In the genomic region with DNA sequence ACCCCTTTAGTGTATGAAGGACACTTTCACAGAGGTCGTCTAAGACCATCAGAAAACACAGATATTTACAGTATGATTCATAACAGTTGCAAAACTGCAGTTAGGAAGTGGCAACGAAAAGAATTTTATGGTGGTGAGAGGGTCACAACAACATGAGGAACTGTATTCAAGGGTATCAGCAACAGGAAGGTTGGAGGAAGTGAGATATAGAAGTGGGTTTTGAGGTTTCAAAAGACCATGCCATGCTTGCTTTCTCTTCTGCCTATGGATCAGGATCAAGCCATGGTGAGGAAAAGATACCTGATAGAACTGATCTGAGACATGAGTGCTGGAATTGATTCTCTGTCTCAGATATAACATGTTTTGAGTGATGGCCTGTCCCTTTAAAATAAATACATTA, we compare ENCODE assay signal across 15 mouse cellular contexts. TPM values are rescaled to one million over a fixed set of nuclear protein-coding genes. Genes with fewer than 3 reads are reported as not detected.
DNase-seq lines count a peak whose midpoint lies in the region; ATAC-seq and TF ChIP-seq lines count a peak whose summit lies in the region.
"Had no signal": no experiment of that assay in that cellular context is flagged by ENCODE, and none has a peak within 500 bp of the region (broad histone marks: within the 10 kb centered on the region; RNA-seq: fewer than 3 reads in every experiment).

No protein-coding gene starts in this region.

- no peaks in the 10 kb centered on the region for H3K27me3 ChIP-seq in kidney, adult 2 months (replicated peaks; ENCODE audit: control insufficient read depth, insufficient read depth, low read length)
- H3K27me3 ChIP-seq: embryonic facial prominence, embryonic 12.5 days; hindbrain, embryonic 12.5 days; limb, embryonic 15.5 days had no signal

- no peak for TF ChIP-seq CTCF in kidney, adult 2 months (conservative IDR thresholded peaks at IDR 0.05; ENCODE audit: insufficient read depth, insufficient read length, low read depth, low read length)
- TF ChIP-seq CTCF in left cerebral cortex, adult 2 months (IDR thresholded peaks at IDR 0.05): no peak

- peak; percentile 48; the same call in 1 of the 2 replicates for ATAC-seq in megakaryocyte-erythroid progenitor cell, adult 5-6 weeks (replicated peaks; ENCODE audit: low FRiP score, low TSS enrichment, poor library complexity, severe bottlenecking)
- ATAC-seq: forebrain, embryonic 16.5 days; inflammation-experienced regulatory T-cells, adult 6 months; midbrain, embryonic 16.5 days had no signal

- no peaks in the 10 kb centered on the region for H3K36me3 ChIP-seq in kidney, adult 2 months (ENCODE audit: control insufficient read depth, insufficient read depth, low read length)
- H3K36me3 ChIP-seq: embryonic facial prominence, embryonic 12.5 days; hindbrain, embryonic 12.5 days; limb, embryonic 15.5 days had no signal

- intact Hi-C loops in left cerebral cortex, adult 2 months (cut with DNase I): no loop called here

- peak; percentile 25 for DNase-seq in kidney, adult 2 months
- DNase-seq in kidney, postnatal 36 days: no peak
- peak; percentile 99 for DNase-seq in 416B (ENCODE audit: low read depth)
- peak; percentile 71 for DNase-seq in c-Kit-positive CD71-negative TER-119-negative erythroid progenitor cells, embryonic 14.5 days (ENCODE audit: low read depth)
- DNase-seq in gastrocnemius, adult 18-20 months (ENCODE audit: low spot score): no peak
- DNase-seq in left cerebral cortex, adult 2 months (ENCODE audit: extremely low spot score in 1 of 2, low spot score in 2 of 2): no peak

- no peak overlapping the region for H3K4me3 ChIP-seq in kidney, adult 2 months (ENCODE audit: insufficient read depth, low read depth, low read length)
- no peak overlapping the region for H3K4me3 ChIP-seq in left cerebral cortex, adult 2 months
- H3K4me3 ChIP-seq: embryonic facial prominence, embryonic 12.5 days; hindbrain, embryonic 12.5 days; limb, embryonic 15.5 days had no signal

- TF ChIP-seq POLR2A in kidney, adult 2 months (IDR thresholded peaks at IDR 0.05; ENCODE audit: low read depth, low read length): no peak

- WGBS in kidney, adult 2 months: 69% methylated on average over 2 of the region's 2 CpGs

- no peak overlapping the region for H3K27ac ChIP-seq in kidney, adult 2 months (ENCODE audit: insufficient read depth, low read depth, low read length)
- H3K27ac ChIP-seq in left cerebral cortex, adult 2 months: no peak overlapping the region
- H3K27ac ChIP-seq: embryonic facial prominence, embryonic 12.5 days; hindbrain, embryonic 12.5 days; limb, embryonic 15.5 days had no signal

- H3K4me1 ChIP-seq in kidney, adult 2 months (ENCODE audit: control insufficient read depth, insufficient read depth, low read length): no peaks in the 10 kb centered on the region
- H3K4me1 ChIP-seq: embryonic facial prominence, embryonic 12.5 days; hindbrain, embryonic 12.5 days; limb, embryonic 15.5 days had no signal

RNA-seq across cellular contexts. Expression of a gene that starts 1.7 kb away (rescaled TPM):
- polyA plus RNA-seq in kidney, adult 2 months (2012; rRNA removed): 0.26 and 0.33 TPM in 2 replicates
- total RNA-seq in megakaryocyte-erythroid progenitor cell, adult 5-6 weeks (2014; fragmentation: Nextera tagmentation): 0.28 TPM in 1 of 2 replicates, not detected in the other
- 0.94 and 1.0 TPM in 2 replicates for total RNA-seq in megakaryocyte-erythroid progenitor cell, adult 5-6 weeks (2017)
- under 1 TPM; 0.09 to 0.31 TPM for total RNA-seq in gastrocnemius, adult 18-20 months (2021)
- total RNA-seq in left cerebral cortex, adult 2 months (2021): under 1 TPM in 1 of 2 experiments, not detected in 1; 0.14 TPM
- total RNA-seq: layer of hippocampus, postnatal 25 days had no signal
- polyA plus RNA-seq: embryonic facial prominence, embryonic 12.5 days; forebrain, embryonic 16.5 days; heart, embryonic 14.5 days; hindbrain, embryonic 12.5 days; limb, embryonic 15.5 days; midbrain, embryonic 16.5 days had no signal

RNA-seq across cellular contexts. Expression of a gene that starts 27.9 kb away (rescaled TPM):
- 362 and 389 TPM in 2 replicates for polyA plus RNA-seq in kidney, adult 2 months (2012; rRNA removed)
- 28.7 and 36.3 TPM in 2 replicates for total RNA-seq in megakaryocyte-erythroid progenitor cell, adult 5-6 weeks (2014; fragmentation: Nextera tagmentation)
- 27.0 and 30.0 TPM in 2 replicates for total RNA-seq in megakaryocyte-erythroid progenitor cell, adult 5-6 weeks (2017)
- total RNA-seq in gastrocnemius, adult 18-20 months (2021): 10 to 100 TPM; 47.2 to 51.1 TPM
- total RNA-seq in left cerebral cortex, adult 2 months (2021): 10 to 100 TPM; 47.7 to 49.6 TPM

RNA-seq across cellular contexts. Expression of a gene that starts 33.3 kb away (rescaled TPM):
- polyA plus RNA-seq in kidney, adult 2 months (2012; rRNA removed): 3.6 and 4.4 TPM in 2 replicates
- total RNA-seq in megakaryocyte-erythroid progenitor cell, adult 5-6 weeks (2014; fragmentation: Nextera tagmentation): 5.1 and 8.0 TPM in 2 replicates
- total RNA-seq in megakaryocyte-erythroid progenitor cell, adult 5-6 weeks (2017): 2.5 and 8.3 TPM in 2 replicates
- total RNA-seq in gastrocnemius, adult 18-20 months (2021): 1 to 10 TPM; 1.4 TPM
- total RNA-seq in left cerebral cortex, adult 2 months (2021): 1 to 10 TPM; 7.8 to 9.3 TPM

RNA-seq across cellular contexts. Expression of a gene that starts 36.5 kb away (rescaled TPM):
- polyA plus RNA-seq in kidney, adult 2 months (2012; rRNA removed): 28.5 and 35.1 TPM in 2 replicates
- total RNA-seq in megakaryocyte-erythroid progenitor cell, adult 5-6 weeks (2014; fragmentation: Nextera tagmentation): 113 and 199 TPM in 2 replicates
- total RNA-seq in megakaryocyte-erythroid progenitor cell, adult 5-6 weeks (2017): 46.5 and 50.8 TPM in 2 replicates
- total RNA-seq in gastrocnemius, adult 18-20 months (2021): 1 to 10 TPM; 2.7 to 3.2 TPM
- 10 to 100 TPM; 64.2 to 67.8 TPM for total RNA-seq in left cerebral cortex, adult 2 months (2021)

RNA-seq across cellular contexts. Expression of a gene that starts 40.1 kb away (rescaled TPM):
- 4.2 and 5.7 TPM in 2 replicates for polyA plus RNA-seq in kidney, adult 2 months (2012; rRNA removed)
- 22.0 and 26.2 TPM in 2 replicates for total RNA-seq in megakaryocyte-erythroid progenitor cell, adult 5-6 weeks (2014; fragmentation: Nextera tagmentation)
- 35.3 and 36.5 TPM in 2 replicates for total RNA-seq in megakaryocyte-erythroid progenitor cell, adult 5-6 weeks (2017)
- 1 to 10 TPM; 2.7 to 3.5 TPM for total RNA-seq in gastrocnemius, adult 18-20 months (2021)
- 10 to 100 TPM; 13.5 to 17.1 TPM for total RNA-seq in left cerebral cortex, adult 2 months (2021)

Comparison
In these comparisons a context has a peak if more than half of its experiments do, and no peak if none do; other contexts are left out.
1. DNase-seq: peak in kidney, adult 2 months (single experiment), 416B (single experiment) and c-Kit-positive CD71-negative TER-119-negative erythroid progenitor cells, embryonic 14.5 days (single experiment); none in kidney, postnatal 36 days (0 of 2), gastrocnemius, adult 18-20 months (single experiment) and left cerebral cortex, adult 2 months (0 of 2).